9 mouse cellular contexts compared by ENCODE assay signal in genomic region chr14:74788766-74789165, GRCm38 (mm10). TPM values are rescaled to one million over a fixed set of nuclear protein-coding genes. Genes with fewer than 3 reads are reported as not detected.
DNase-seq lines count a peak whose midpoint lies in the region; ATAC-seq and TF ChIP-seq lines count a peak whose summit lies in the region.
"Had no signal": no experiment of that assay in that cellular context is flagged by ENCODE, and none has a peak within 500 bp of the region (broad histone marks: within the 10 kb centered on the region; RNA-seq: fewer than 3 reads in every experiment).

No protein-coding gene starts in this region.

- H3K27me3 ChIP-seq in kidney, postnatal 0 days (ENCODE audit: insufficient read depth, low read length) = no peaks in the 10 kb centered on the region
- no peaks in the 10 kb centered on the region for H3K27me3 ChIP-seq in kidney, embryonic 14.5 days (ENCODE audit: control insufficient read depth, insufficient read depth, low read length)
- H3K27me3 ChIP-seq: embryonic facial prominence, embryonic 15.5 days had no signal

- 0 out of 2 replicates have a peak, but pooled peaks cover 3% of the 10 kb centered on the region for H3K4me1 ChIP-seq in kidney, postnatal 0 days (replicated peaks; ENCODE audit: insufficient read depth, low read length)
- no peaks in the 10 kb centered on the region for H3K4me1 ChIP-seq in kidney, embryonic 14.5 days (ENCODE audit: control insufficient read depth, insufficient read depth, low read length)
- H3K4me1 ChIP-seq in embryonic fibroblast, embryonic 13.5 days (ENCODE audit: control insufficient read depth, insufficient read depth, low read length) = peaks cover 9% of the 10 kb centered on the region; the same call in 1 of the 2 replicates
- H3K4me1 ChIP-seq: embryonic facial prominence, embryonic 15.5 days had no signal

- peak; percentile 64 for TF ChIP-seq CTCF in kidney, postnatal 0 days (IDR thresholded peaks at IDR 0.05; ENCODE audit: low read depth)
- TF ChIP-seq CTCF in embryonic fibroblast, embryonic 13.5 days (IDR thresholded peaks at IDR 0.05; ENCODE audit: borderline replicate concordance, insufficient read depth, low read length) = peak; percentile 45; the same call in 1 of the 2 replicates

- peak; percentile 37 to 58 for DNase-seq in cerebellum, postnatal 14 days
- DNase-seq in cerebellum, adult 9-11 months = no peak
- peak; percentile 62 for DNase-seq in kidney, postnatal 0 days (ENCODE audit: low spot score)
- DNase-seq in 3T3-L1 (ENCODE audit: low read depth, low spot score) = peak; percentile 33
- no peak for DNase-seq in adrenal gland, postnatal 10 days

- no peaks in the 10 kb centered on the region for H3K9me3 ChIP-seq in kidney, postnatal 0 days (replicated peaks; ENCODE audit: low read length)
- no peaks in the 10 kb centered on the region for H3K9me3 ChIP-seq in kidney, embryonic 14.5 days (ENCODE audit: control insufficient read depth, low read length)
- H3K9me3 ChIP-seq: embryonic facial prominence, embryonic 15.5 days had no signal

- H3K9ac ChIP-seq in kidney, postnatal 0 days (ENCODE audit: low read depth, low read length) = no peak overlapping the region
- no peak overlapping the region for H3K9ac ChIP-seq in kidney, embryonic 14.5 days (ENCODE audit: low read depth, low read length)
- H3K9ac ChIP-seq: embryonic facial prominence, embryonic 15.5 days had no signal

- no peak for ATAC-seq in kidney, postnatal 0 days (replicated peaks; ENCODE audit: low FRiP score, low read depth)
- no peak for ATAC-seq in kidney, embryonic 14.5 days (ENCODE audit: low FRiP score, low TSS enrichment)
- no peak for ATAC-seq in activated CD4-positive, CD25-positive, alpha-beta regulatory T cell, adult 4 months

- H3K36me3 ChIP-seq in kidney, postnatal 0 days (ENCODE audit: insufficient read depth, low read length) = peaks cover 23% of the 10 kb centered on the region; the same call in 1 of the 2 replicates
- peaks cover 29% of the 10 kb centered on the region for H3K36me3 ChIP-seq in kidney, embryonic 14.5 days (ENCODE audit: control insufficient read depth, insufficient read depth, low read length)

- no peak overlapping the region for H3K4me3 ChIP-seq in kidney, postnatal 0 days (replicated peaks; ENCODE audit: low read depth, low read length)
- H3K4me3 ChIP-seq in kidney, embryonic 14.5 days (ENCODE audit: low read length) = no peak overlapping the region
- no peak overlapping the region for H3K4me3 ChIP-seq in embryonic fibroblast, embryonic 13.5 days (ENCODE audit: insufficient read depth, low read length)
- H3K4me3 ChIP-seq: embryonic facial prominence, embryonic 15.5 days had no signal

- H3K4me2 ChIP-seq in kidney, postnatal 0 days (ENCODE audit: low read length) = no peak overlapping the region
- no peak overlapping the region for H3K4me2 ChIP-seq in kidney, embryonic 14.5 days (replicated peaks; ENCODE audit: low read depth, low read length)
- H3K4me2 ChIP-seq: embryonic facial prominence, embryonic 15.5 days had no signal

- TF ChIP-seq POLR2A in embryonic fibroblast, embryonic 13.5 days (IDR thresholded peaks at IDR 0.05; ENCODE audit: low read depth, low read length) = no peak

- no peak overlapping the region for H3K27ac ChIP-seq in kidney, postnatal 0 days
- H3K27ac ChIP-seq in kidney, embryonic 14.5 days (ENCODE audit: low read depth, low read length) = no peak overlapping the region
- H3K27ac ChIP-seq in embryonic fibroblast, embryonic 13.5 days (ENCODE audit: insufficient read depth, low read length) = no peak overlapping the region
- H3K27ac ChIP-seq: embryonic facial prominence, embryonic 15.5 days had no signal

- WGBS in kidney, postnatal 0 days = 69% methylated on average over 8 of the region's 8 CpGs
- 78% methylated on average over 8 of the region's 8 CpGs for WGBS in kidney, embryonic 14.5 days

RNA-seq across cellular contexts. Expression of gene Esd, which starts 56.7 kb away (rescaled TPM):
- polyA plus RNA-seq in kidney, postnatal 0 days (2015; fragmentation: Nextera tagmentation; extraction: Ambion mirVana) = 591 and 629 TPM in 2 replicates
- 433 and 467 TPM in 2 replicates for polyA plus RNA-seq in kidney, embryonic 14.5 days (2014; fragmentation: Nextera tagmentation; extraction: Ambion mirVana)
- polyA plus RNA-seq in embryonic fibroblast, embryonic 13.5 days (2011; ENCODE audit: insufficient read length, low read depth, missing spikeins) = 509 and 883 TPM in 2 replicates
- polyA plus RNA-seq in activated CD4-positive, CD25-positive, alpha-beta regulatory T cell, adult 4 months (2017; shearing (Covaris generic)) = 100 to 1,000 TPM; 245 to 267 TPM
- total RNA-seq in adrenal gland, postnatal 10 days (2021) = 100 to 1,000 TPM; 187 to 209 TPM

Comparison
In these comparisons a context has a peak if more than half of its experiments do, and no peak if none do; other contexts are left out.
1. DNase-seq: peak in cerebellum, postnatal 14 days (2 of 2), kidney, postnatal 0 days (single experiment) and 3T3-L1 (single experiment); none in cerebellum, adult 9-11 months (single experiment) and adrenal gland, postnatal 10 days (single experiment).